Mouse (Mus musculus) heart, embryonic 16.5 days (tissue): ENCODE results near the gene Tox2. TPM values are rescaled to one million over a fixed set of nuclear protein-coding genes. Genes with fewer than 3 reads are reported as not detected.
A peak's percentile ranks its signal among the peaks of the same experiment; 100 is the strongest.

Experiments
- ATAC-seq: fragments of 200-750 bp; cut with Nextera tagmentation; replicated peaks from 2 replicates; pipeline ENCODE4 v1.8.0; 2017; ENCODE audit warnings: moderate number of reproducible peaks; ENCODE audit not compliant: insufficient read depth, low FRiP score; ENCODE audit errors: extremely low read depth
- H3K27ac ChIP-seq: fragments of 300-500 bp; sonication (generic); 2 replicates; pipeline ENCODE4 v1.5.1; 2014; ENCODE audit warnings: mild to moderate bottlenecking, low read length, control low read depth, moderate library complexity
- H3K27me3 ChIP-seq: fragments of 300-500 bp; sonication (generic); 2 replicates; pipeline ENCODE4 v1.6.1; 2014; ENCODE audit warnings: low read length, mixed read lengths; ENCODE audit not compliant: control insufficient read depth, insufficient read depth
- H3K36me3 ChIP-seq: fragments of 300-500 bp; sonication (generic); 2 replicates; pipeline ENCODE4 v1.6.1; 2014; ENCODE audit not compliant: control insufficient read depth, insufficient read depth
- H3K4me1 ChIP-seq: fragments of 300-500 bp; sonication (generic); 2 replicates; pipeline ENCODE4 v1.6.1; 2014; ENCODE audit warnings: low read length, mixed read lengths; ENCODE audit not compliant: control insufficient read depth, insufficient read depth
- H3K4me2 ChIP-seq: fragments of 300-500 bp; sonication (generic); 2 replicates; pipeline ENCODE4 v1.6.1; 2014; ENCODE audit warnings: low read depth, mild to moderate bottlenecking, control low read depth, low read length
- H3K4me3 ChIP-seq: fragments of 300-500 bp; sonication (generic); 2 replicates; pipeline ENCODE4 v1.5.1; 2014; ENCODE audit warnings: mild to moderate bottlenecking, control low read depth, low read length
- H3K9ac ChIP-seq: fragments of 300-500 bp; sonication (generic); 2 replicates; pipeline ENCODE4 v1.6.1; 2014; ENCODE audit warnings: low read length, control low read depth
- H3K9me3 ChIP-seq: fragments of 300-500 bp; sonication (generic); replicated peaks from 2 replicates; pipeline ENCODE4 v1.6.1; 2016; ENCODE audit warnings: low read length; ENCODE audit not compliant: control insufficient read depth
- WGBS: fragments of 180-500 bp; shearing (Covaris S2); extraction: QIAGEN DNeasy Blood & Tissue Kit; methylation state at CpG from one replicate; pipeline ENCODE4 v1.1.7; 2014; 5-methylcytosine and 5-hydroxymethylcytosine counted together
- polyA plus RNA-seq: library from polyadenylated mRNA; unstranded; fragments of >200 nt; fragmentation: Nextera tagmentation; extraction: Ambion mirVana; gene quantifications from 2 replicates; pipeline ENCODE4 v1.2.1, GENCODE M21; 2015

Gene Tox2
- polyA plus RNA-seq, 1 experiment from 2014 or later, result 6.1 TPM

GRCm38 (mm10) chr2:163372627-163373026 is 169.7 kb downstream of the Tox2 start:
- no peak overlapping the region for H3K9ac ChIP-seq
- peaks cover 20% of the 10 kb centered on the region for H3K36me3 ChIP-seq
- no peak for ATAC-seq
- peaks cover 66% of the 10 kb centered on the region for H3K4me1 ChIP-seq
- H3K4me2 ChIP-seq, result no peak overlapping the region
- peak overlapping the region; percentile 34; the same call in 1 of the 2 replicates for H3K27ac ChIP-seq
- H3K9me3 ChIP-seq, result no peaks in the 10 kb centered on the region
- peaks cover 10% of the 10 kb centered on the region for H3K27me3 ChIP-seq
- no peak overlapping the region for H3K4me3 ChIP-seq
- WGBS, result 82% methylated on average over 1 of the region's 1 CpGs

Other genes with a start within 250 kb of the Tox2 start
- gene Sgk2, start 215.8 kb upstream of the Tox2 start, polyA plus RNA-seq, result 0.09 TPM in 1 of 2 replicates, not detected in the other
- gene Ift52, start 185.8 kb upstream of the Tox2 start, polyA plus RNA-seq, result 33.9 and 34.8 TPM in 2 replicates
- gene Mybl2, start 148.4 kb upstream of the Tox2 start, polyA plus RNA-seq, result 16.0 and 16.3 TPM in 2 replicates
- gene Gtsf1l, start 115.3 kb upstream of the Tox2 start, polyA plus RNA-seq, result not detected in 2 replicates
- gene Jph2, start 194.9 kb downstream of the Tox2 start, polyA plus RNA-seq, result 38.5 and 43.2 TPM in 2 replicates
- gene Oser1, start 221.6 kb downstream of the Tox2 start, polyA plus RNA-seq, result 57.1 and 63.8 TPM in 2 replicates
- 0.18 and 0.36 TPM in 2 replicates for gene Gdap1l1, start 235.4 kb downstream of the Tox2 start, polyA plus RNA-seq